In the genomic region with DNA sequence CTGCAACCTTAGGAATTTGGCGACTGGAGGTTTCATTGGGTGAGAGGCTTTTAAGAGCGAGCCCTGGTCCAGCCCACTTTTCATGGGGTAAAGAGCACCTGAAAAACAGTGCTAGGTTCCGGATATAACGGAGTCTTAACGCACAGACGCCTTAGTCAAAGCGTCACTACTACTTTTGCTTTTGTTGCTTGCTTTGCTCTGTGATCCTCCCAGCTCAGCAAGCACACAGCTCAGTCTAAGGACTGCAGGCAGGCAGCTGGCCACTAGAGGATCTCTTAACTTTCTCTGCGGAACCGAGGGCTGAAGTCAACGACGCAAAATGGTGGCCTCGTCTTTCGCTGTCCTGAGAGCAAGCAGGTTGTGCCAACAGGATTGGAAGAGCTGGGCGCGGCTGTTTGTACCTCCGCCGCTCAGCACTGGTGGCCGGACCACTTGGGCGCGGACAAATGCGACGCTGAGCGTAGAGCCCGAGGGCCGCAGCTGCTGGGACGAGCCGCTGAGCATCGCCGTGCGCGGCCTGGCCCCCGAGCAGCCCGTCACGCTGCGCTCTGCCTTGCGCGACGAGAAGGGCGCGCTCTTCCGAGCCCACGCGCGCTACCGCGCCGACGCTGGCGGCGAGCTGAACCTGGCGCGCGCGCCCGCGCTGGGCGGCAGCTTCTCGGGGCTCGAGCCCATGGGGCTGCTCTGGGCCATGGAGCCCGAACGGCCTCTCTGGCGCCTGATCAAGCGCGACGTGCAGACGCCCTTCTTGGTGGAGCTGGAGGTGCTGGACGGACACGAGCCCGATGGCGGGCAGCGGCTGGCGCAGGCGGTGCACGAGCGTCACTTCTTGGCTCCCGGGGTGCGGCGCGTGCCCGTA, we compare ENCODE assay signal across 8 mouse cellular contexts. TPM values are rescaled to one million over a fixed set of nuclear protein-coding genes. Genes with fewer than 3 reads are reported as not detected.
DNase-seq lines count a peak whose midpoint lies in the region; ATAC-seq and TF ChIP-seq lines count a peak whose summit lies in the region.

TSS of gene Acot2 (plus strand) at position 279 of the 859 bp plus-strand sequence.

- peak; percentile 96 for DNase-seq in brain, adult 2 months (ENCODE audit: low read depth, low spot score)
- peak; percentile 91 for DNase-seq in heart, embryonic 10.5 days (ENCODE audit: low spot score)
- DNase-seq in midbrain, postnatal 0 days (ENCODE audit: low spot score) = peak; percentile 93
- peak; percentile 66 to 77 for DNase-seq in spleen, postnatal 10 days (ENCODE audit: low spot score in 2 of 2)

- no peak for TF ChIP-seq CTCF in C2C12 (IDR thresholded peaks at IDR 0.05; ENCODE audit: control insufficient read depth, insufficient read depth, insufficient read length)
- TF ChIP-seq CTCF in midbrain, postnatal 0 days (IDR thresholded peaks at IDR 0.05) = peak; percentile 80

- H3K79me2 ChIP-seq in C2C12 (ENCODE audit: control insufficient read depth, insufficient read depth) = no peaks in the 10 kb centered on the region

- H3K4me1 ChIP-seq in heart, embryonic 10.5 days = peaks cover 11% of the 10 kb centered on the region
- no peaks in the 10 kb centered on the region for H3K4me1 ChIP-seq in kidney, embryonic 14.5 days (ENCODE audit: control insufficient read depth, insufficient read depth, low read length)
- peaks cover 5% of the 10 kb centered on the region for H3K4me1 ChIP-seq in limb, embryonic 15.5 days
- H3K4me1 ChIP-seq in midbrain, postnatal 0 days (ENCODE audit: insufficient read depth, low read length) = no peaks in the 10 kb centered on the region

- H3K4me2 ChIP-seq in kidney, embryonic 14.5 days (replicated peaks; ENCODE audit: low read depth, low read length) = peak within 1 kb of the TSS; percentile 58
- H3K4me2 ChIP-seq in limb, embryonic 15.5 days = peak within 1 kb of the TSS; percentile 57
- H3K4me2 ChIP-seq in midbrain, postnatal 0 days (ENCODE audit: low read depth, low read length, poor library complexity, severe bottlenecking) = peak within 1 kb of the TSS; percentile 61

- peak within 1 kb of the TSS; percentile 85 for H3K9ac ChIP-seq in kidney, embryonic 14.5 days (ENCODE audit: low read depth, low read length)
- H3K9ac ChIP-seq in limb, embryonic 15.5 days = peak within 1 kb of the TSS; percentile 74
- peak within 1 kb of the TSS; percentile 68 for H3K9ac ChIP-seq in midbrain, postnatal 0 days (replicated peaks; ENCODE audit: low read length, poor library complexity, severe bottlenecking)

- H3K9me3 ChIP-seq in heart, embryonic 10.5 days = no peaks in the 10 kb centered on the region
- 0 out of 2 replicates have a peak, but pooled peaks cover 3% of the 10 kb centered on the region for H3K9me3 ChIP-seq in kidney, embryonic 14.5 days (ENCODE audit: control insufficient read depth, low read length)
- H3K9me3 ChIP-seq in limb, embryonic 15.5 days = no peaks in the 10 kb centered on the region
- H3K9me3 ChIP-seq in midbrain, postnatal 0 days (ENCODE audit: low read length) = no peaks in the 10 kb centered on the region

- 0 out of 2 replicates have a peak, but pooled peaks have one; percentile 22 for ATAC-seq in erythroblast, adult 5-6 weeks (replicated peaks; ENCODE audit: low FRiP score, poor library complexity, severe bottlenecking)
- peak; percentile 90 for ATAC-seq in kidney, embryonic 14.5 days (ENCODE audit: low FRiP score, low TSS enrichment)
- ATAC-seq in limb, embryonic 15.5 days (ENCODE audit: insufficient number of reproducible peaks, low FRiP score, low TSS enrichment, low read depth) = peak; percentile 85
- peak; percentile 94 for ATAC-seq in midbrain, postnatal 0 days (ENCODE audit: low FRiP score)

- peak within 1 kb of the TSS; percentile 36 for H3K4me3 ChIP-seq in C2C12 (ENCODE audit: insufficient read depth, poor library complexity, severe bottlenecking)
- H3K4me3 ChIP-seq in heart, embryonic 10.5 days = peak within 1 kb of the TSS; percentile 69
- peak within 1 kb of the TSS; percentile 71 for H3K4me3 ChIP-seq in kidney, embryonic 14.5 days (ENCODE audit: low read length)
- H3K4me3 ChIP-seq in limb, embryonic 15.5 days = peak within 1 kb of the TSS; percentile 67
- peak within 1 kb of the TSS; percentile 53 for H3K4me3 ChIP-seq in midbrain, postnatal 0 days (ENCODE audit: low read depth, low read length)

- H3K36me3 ChIP-seq in C2C12 (ENCODE audit: control insufficient read depth, insufficient read depth) = no peaks in the 10 kb centered on the region
- peaks cover 9% of the 10 kb centered on the region for H3K36me3 ChIP-seq in heart, embryonic 10.5 days
- H3K36me3 ChIP-seq in kidney, embryonic 14.5 days (ENCODE audit: control insufficient read depth, insufficient read depth, low read length) = no peaks in the 10 kb centered on the region
- H3K36me3 ChIP-seq in limb, embryonic 15.5 days = 0 out of 2 replicates have a peak, but pooled peaks cover 3% of the 10 kb centered on the region
- H3K36me3 ChIP-seq in midbrain, postnatal 0 days (ENCODE audit: insufficient read depth, low read length) = no peaks in the 10 kb centered on the region

- H3K27ac ChIP-seq in heart, embryonic 10.5 days = peak within 1 kb of the TSS; percentile 94
- H3K27ac ChIP-seq in kidney, embryonic 14.5 days (ENCODE audit: low read depth, low read length) = peak within 1 kb of the TSS; percentile 90
- peak within 1 kb of the TSS; percentile 95 for H3K27ac ChIP-seq in limb, embryonic 15.5 days
- peak within 1 kb of the TSS; percentile 90 for H3K27ac ChIP-seq in midbrain, postnatal 0 days (ENCODE audit: low read depth, low read length)

- under 1% methylated on average over 80 of the region's 80 CpGs for WGBS in heart, embryonic 10.5 days
- under 1% methylated on average over 80 of the region's 80 CpGs for WGBS in kidney, embryonic 14.5 days
- WGBS in limb, embryonic 15.5 days = under 1% methylated on average over 80 of the region's 80 CpGs
- under 1% methylated on average over 68 of the region's 80 CpGs for WGBS in midbrain, postnatal 0 days

- no peaks in the 10 kb centered on the region for H3K27me3 ChIP-seq in C2C12 (ENCODE audit: control insufficient read depth, insufficient read depth, insufficient read length)
- no peaks in the 10 kb centered on the region for H3K27me3 ChIP-seq in heart, embryonic 10.5 days (ENCODE audit: insufficient read depth, poor library complexity, severe bottlenecking)
- H3K27me3 ChIP-seq in kidney, embryonic 14.5 days (ENCODE audit: control insufficient read depth, insufficient read depth, low read length) = no peaks in the 10 kb centered on the region
- H3K27me3 ChIP-seq in limb, embryonic 15.5 days = no peaks in the 10 kb centered on the region
- H3K27me3 ChIP-seq in midbrain, postnatal 0 days (ENCODE audit: insufficient read depth, low read length) = no peaks in the 10 kb centered on the region

- H3ac ChIP-seq in C2C12 (ENCODE audit: control insufficient read depth, insufficient read length, low read depth) = peak within 1 kb of the TSS; percentile 70

- no peaks in the 10 kb centered on the region for H3K79me3 ChIP-seq in C2C12 (ENCODE audit: low read depth)

TF ChIP-seq in C2C12, 6 proteins besides CTCF, POLR2A, EP300 and RAD21:
- TF ChIP-seq CEBPB (IDR thresholded peaks at IDR 0.05; ENCODE audit: low read depth) = no peak
- no peak for TF ChIP-seq USF1 (IDR thresholded peaks at IDR 0.05; ENCODE audit: low read depth)
- TF ChIP-seq MYOG (IDR thresholded peaks at IDR 0.05; ENCODE audit: control insufficient read depth, extremely low read depth, insufficient read length) = no peak
- TF ChIP-seq FOSL1 (IDR thresholded peaks at IDR 0.05; ENCODE audit: insufficient read depth, low read length, poor library complexity, severe bottlenecking) = no peak
- TF ChIP-seq MAX (IDR thresholded peaks at IDR 0.05) = no peak
- TF ChIP-seq MYOD1 (IDR thresholded peaks at IDR 0.05; ENCODE audit: control insufficient read depth, insufficient read length, low read depth) = no peak

RNA-seq across cellular contexts. Expression of gene Acot2, which starts in this region (rescaled TPM):
- 2.6 TPM for polyA plus RNA-seq in C2C12 (2012; fragmentation: generic; extraction: Trizol)
- 2.3 and 4.4 TPM in 2 replicates for total RNA-seq in erythroblast, adult 5-6 weeks (2015; ENCODE audit: low replicate concordance)
- total RNA-seq in erythroblast, adult 5-6 weeks (2017; ENCODE audit: low replicate concordance) = 1.5 and 3.5 TPM in 2 replicates
- 23.1 and 35.2 TPM in 2 replicates for polyA plus RNA-seq in heart, embryonic 10.5 days (2016; fragmentation: Nextera tagmentation; extraction: Ambion mirVana)
- polyA plus RNA-seq in kidney, embryonic 14.5 days (2014; fragmentation: Nextera tagmentation; extraction: Ambion mirVana) = 32.7 and 37.5 TPM in 2 replicates
- 26.1 and 26.5 TPM in 2 replicates for polyA plus RNA-seq in limb, embryonic 15.5 days (2015; fragmentation: Nextera tagmentation; extraction: Ambion mirVana)
- 16.7 and 20.7 TPM in 2 replicates for total RNA-seq in midbrain, postnatal 0 days (2014; rRNA removed)
- polyA plus RNA-seq in midbrain, postnatal 0 days (2015; fragmentation: Nextera tagmentation; extraction: Ambion mirVana) = 22.1 and 26.0 TPM in 2 replicates

Comparison
In these comparisons a context has a peak if more than half of its experiments do, and no peak if none do; other contexts are left out.
1. Peak in every context shown above with its lines: DNase-seq, ATAC-seq, H3K4me3 ChIP-seq and H3K27ac ChIP-seq.
2. ATAC-seq: peak in every context shown above with its lines; median percentile 94 in midbrain, postnatal 0 days; 90 in kidney, embryonic 14.5 days; 85 in limb, embryonic 15.5 days; 22 in erythroblast, adult 5-6 weeks.